Mouse (Mus musculus) hindbrain, embryonic 12.5 days (tissue): ENCODE measurements at regions not wholly inside any gene's neighbourhood (a gene's known extent, or its start where the extent isn't known, plus 50 kb on each side); places are given as distances from the start of the nearest gene placed in this dataset.

Experiments
- ATAC-seq: fragments of 200-750 bp; cut with Nextera tagmentation; 2 replicates; pipeline ENCODE4 v1.8.0; 2017; ENCODE audit warnings: moderate TSS enrichment; ENCODE audit not compliant: low FRiP score
- H3K27ac ChIP-seq: fragments of 300-500 bp; sonication (generic); 2 replicates; pipeline ENCODE4 v1.5.1; 2016; ENCODE audit warnings: mild to moderate bottlenecking
- H3K27me3 ChIP-seq: fragments of 300-500 bp; sonication (generic); 2 replicates; pipeline ENCODE4 v1.6.1; 2016; ENCODE audit warnings: mild to moderate bottlenecking
- H3K36me3 ChIP-seq: fragments of 300-500 bp; sonication (generic); 2 replicates; pipeline ENCODE4 v1.6.1; 2016; ENCODE audit warnings: mild to moderate bottlenecking
- H3K4me1 ChIP-seq: fragments of 300-500 bp; sonication (generic); 2 replicates; pipeline ENCODE4 v1.6.1; 2016
- H3K4me2 ChIP-seq: fragments of 300-500 bp; sonication (generic); replicated peaks from 2 replicates; pipeline ENCODE4 v1.6.1; 2016; ENCODE audit warnings: mild to moderate bottlenecking
- H3K4me3 ChIP-seq: fragments of 300-500 bp; sonication (generic); 2 replicates; pipeline ENCODE4 v1.5.1; 2016; ENCODE audit warnings: mild to moderate bottlenecking
- H3K9ac ChIP-seq: fragments of 300-500 bp; sonication (generic); 2 replicates; pipeline ENCODE4 v1.6.1; 2016; ENCODE audit warnings: mild to moderate bottlenecking, moderate library complexity
- H3K9me3 ChIP-seq: fragments of 300-500 bp; sonication (generic); replicated peaks from 2 replicates; pipeline ENCODE4 v1.6.1; 2016; ENCODE audit warnings: mild to moderate bottlenecking
- WGBS: fragments of 180-500 bp; shearing (Covaris S2); methylation state at CpG from one replicate; pipeline ENCODE4 v1.1.7; 2016; 5-methylcytosine and 5-hydroxymethylcytosine counted together

- Histone ChIP-seq H3K4me1 (no peaks in the 10 kb centered on the region; the same call in 1 of the 2 replicates), H3K27me3 (no peaks in the 10 kb centered on the region), H3K9me3 (no peaks in the 10 kb centered on the region), H3K27ac (no peak overlapping the region), H3K9ac (no peak overlapping the region), H3K4me2 (no peak overlapping the region), H3K36me3 (no peaks in the 10 kb centered on the region), H3K4me3 (no peak overlapping the region)
- 78% methylated on average over 2 of the region's 2 CpGs for WGBS
- ATAC-seq: no peak
These were observed 55.2 kb upstream of the Nxpe4 start for GRCm38 (mm10) chr9:48106441-48107167.

GRCm38 (mm10) chr9:48108994-48109619 lies 52.7 kb upstream of the Nxpe4 start:
- Histone ChIP-seq H3K4me3 (no peak overlapping the region), H3K36me3 (no peaks in the 10 kb centered on the region), H3K27ac (no peak overlapping the region), H3K27me3 (no peaks in the 10 kb centered on the region), H3K9me3 (no peaks in the 10 kb centered on the region), H3K4me1 (no peaks in the 10 kb centered on the region; the same call in 1 of the 2 replicates), H3K9ac (no peak overlapping the region), H3K4me2 (no peak overlapping the region)
- ATAC-seq: no peak
- 59% methylated on average over 7 of the region's 7 CpGs for WGBS

GRCm38 (mm10) chr9:48111316-48111890 lies 50.4 kb upstream of the Nxpe4 start:
- Histone ChIP-seq H3K9ac (no peak overlapping the region), H3K4me3 (no peak overlapping the region), H3K27me3 (no peaks in the 10 kb centered on the region), H3K36me3 (no peaks in the 10 kb centered on the region), H3K4me1 (no peaks in the 10 kb centered on the region; the same call in 1 of the 2 replicates), H3K9me3 (no peaks in the 10 kb centered on the region), H3K4me2 (no peak overlapping the region), H3K27ac (no peak overlapping the region)
- no peak for ATAC-seq
- 70% methylated on average over 8 of the region's 8 CpGs for WGBS
